Mouse (Mus musculus) embryonic facial prominence, embryonic 14.5 days (tissue): Measurements from ENCODE around the gene Slc26a1. TPM values are rescaled to one million over a fixed set of nuclear protein-coding genes. Genes with fewer than 3 reads are reported as not detected.

ENCODE experiments used
- ATAC-seq: fragments of 200-750 bp; cut with Nextera tagmentation; 2 replicates; pipeline ENCODE4 v1.8.0; 2017; ENCODE audit warnings: low read depth, moderate number of reproducible peaks, moderate TSS enrichment
- DNase-seq: peaks from one replicate; pipeline ENCODE4 v3.0.0-alpha.2; 2015; ENCODE audit warnings: low spot score
- H3K27ac ChIP-seq: fragments of 300-500 bp; sonication (generic); replicated peaks from 2 replicates; pipeline ENCODE4 v1.5.1; 2014; ENCODE audit warnings: low read depth, mild to moderate bottlenecking, low read length, moderate library complexity
- H3K27me3 ChIP-seq: fragments of 300-500 bp; sonication (generic); replicated peaks from 2 replicates; pipeline ENCODE4 v1.6.1; 2014; ENCODE audit warnings: low read length; ENCODE audit not compliant: control insufficient read depth, insufficient read depth
- H3K36me3 ChIP-seq: fragments of 300-500 bp; sonication (generic); 2 replicates; pipeline ENCODE4 v1.6.1; 2014; ENCODE audit warnings: low read length, mixed read lengths; ENCODE audit not compliant: control insufficient read depth, insufficient read depth
- H3K4me1 ChIP-seq: fragments of 300-500 bp; sonication (generic); 2 replicates; pipeline ENCODE4 v1.6.1; 2014; ENCODE audit warnings: antibody characterized with exemption, low read length; ENCODE audit not compliant: control insufficient read depth, insufficient read depth
- H3K4me2 ChIP-seq: fragments of 300-500 bp; sonication (generic); 2 replicates; pipeline ENCODE4 v1.6.1; 2014; ENCODE audit warnings: low read depth, mild to moderate bottlenecking, low read length, moderate library complexity, mixed read lengths
- H3K4me3 ChIP-seq: fragments of 300-500 bp; sonication (generic); 2 replicates; pipeline ENCODE4 v1.5.1; 2014; ENCODE audit warnings: low read depth, mild to moderate bottlenecking, low read length
- H3K9ac ChIP-seq: fragments of 300-500 bp; sonication (generic); 2 replicates; pipeline ENCODE4 v1.6.1; 2014; ENCODE audit warnings: low read depth, mild to moderate bottlenecking, low read length, moderate library complexity, mixed read lengths
- H3K9me3 ChIP-seq: fragments of 300-500 bp; sonication (generic); 2 replicates; pipeline ENCODE4 v1.6.1; 2016; ENCODE audit warnings: low read length; ENCODE audit not compliant: control insufficient read depth
- WGBS: fragments of 180-500 bp; shearing (Covaris S2); extraction: QIAGEN DNeasy Blood & Tissue Kit; methylation state at CpG from one replicate; pipeline ENCODE4 v1.1.7; 2014; 5-methylcytosine and 5-hydroxymethylcytosine counted together
- polyA plus RNA-seq: library from polyadenylated mRNA; unstranded; fragments of >200 nt; fragmentation: Nextera tagmentation; extraction: Ambion mirVana; gene quantifications from 2 replicates; pipeline ENCODE4 v1.2.1, GENCODE M21; 2014

Gene Slc26a1
- polyA plus RNA-seq, 1 experiment from 2014 or later = 1.2 TPM

- Histone ChIP-seq H3K4me1 (0 out of 2 replicates have a peak, but pooled peaks cover 6% of the 10 kb centered on the region), H3K27ac (no peak overlapping the region), H3K36me3 (0 out of 2 replicates have a peak, but pooled peaks cover 3% of the 10 kb centered on the region), H3K9me3 (no peaks in the 10 kb centered on the region), H3K4me2 (peak overlapping the region; percentile 64; the same call in 1 of the 2 replicates), H3K27me3 (no peaks in the 10 kb centered on the region), H3K9ac (no peak overlapping the region), H3K4me3 (no peak overlapping the region)
- DNase-seq = no peak
- ATAC-seq = no peak
- 84% methylated on average over 6 of the region's 6 CpGs for WGBS
These were observed 3.0 kb upstream of the Slc26a1 start for GRCm38 (mm10) chr5:108678296-108678854.

- WGBS = 5% methylated on average over 25 of the region's 25 CpGs
- H3K9ac ChIP-seq = peak overlapping the region; percentile 63
- H3K27me3 ChIP-seq = no peaks in the 10 kb centered on the region
- H3K4me2 ChIP-seq = peak overlapping the region; percentile 64
- 0 out of 2 replicates have a peak, but pooled peaks cover 2% of the 10 kb centered on the region for H3K36me3 ChIP-seq
- peak; percentile 86 for ATAC-seq
- 0 out of 2 replicates have a peak, but pooled peaks cover 6% of the 10 kb centered on the region for H3K4me1 ChIP-seq
- no peaks in the 10 kb centered on the region for H3K9me3 ChIP-seq
- H3K27ac ChIP-seq = peak overlapping the region; percentile 83
- DNase-seq = peak; percentile 92
- H3K4me3 ChIP-seq = peak overlapping the region; percentile 37
These were observed 2.4 kb upstream of the Slc26a1 start for GRCm38 (mm10) chr5:108677605-108678295.

GRCm38 (mm10) chr5:108676772-108677498, 1.6 kb upstream of the Slc26a1 start:
- DNase-seq (no peak), ATAC-seq (peak; percentile 24)
- H3K9ac ChIP-seq = peak overlapping the region; percentile 63
- WGBS = 20% methylated on average over 4 of the region's 5 CpGs
- H3K4me2 ChIP-seq = peak overlapping the region; percentile 64
- H3K4me1 ChIP-seq = 0 out of 2 replicates have a peak, but pooled peaks cover 6% of the 10 kb centered on the region
- peaks cover 10% of the 10 kb centered on the region; the same call in 1 of the 2 replicates for H3K36me3 ChIP-seq
- peak overlapping the region; percentile 83 for H3K27ac ChIP-seq
- no peaks in the 10 kb centered on the region for H3K27me3 ChIP-seq
- no peaks in the 10 kb centered on the region for H3K9me3 ChIP-seq
- peak overlapping the region; percentile 37 for H3K4me3 ChIP-seq

GRCm38 (mm10) chr5:108674624-108675023, 745 bp downstream of the Slc26a1 start:
- Histone ChIP-seq H3K27me3 (no peaks in the 10 kb centered on the region), H3K27ac (no peak overlapping the region), H3K4me1 (peaks cover 11% of the 10 kb centered on the region; the same call in 1 of the 2 replicates), H3K36me3 (peaks cover 17% of the 10 kb centered on the region; the same call in 1 of the 2 replicates), H3K4me2 (no peak overlapping the region), H3K9ac (no peak overlapping the region), H3K9me3 (no peaks in the 10 kb centered on the region), H3K4me3 (no peak overlapping the region)
- WGBS = 79% methylated on average over 2 of the region's 2 CpGs
- ATAC-seq (no peak), DNase-seq (no peak)

GRCm38 (mm10) chr5:108671757-108672156, 3.6 kb downstream of the Slc26a1 start:
- Histone ChIP-seq H3K4me2 (no peak overlapping the region), H3K27me3 (no peaks in the 10 kb centered on the region), H3K36me3 (peaks cover 17% of the 10 kb centered on the region; the same call in 1 of the 2 replicates), H3K9ac (no peak overlapping the region), H3K4me3 (no peak overlapping the region), H3K9me3 (no peaks in the 10 kb centered on the region), H3K27ac (no peak overlapping the region), H3K4me1 (peaks cover 13% of the 10 kb centered on the region; the same call in 1 of the 2 replicates)
- ATAC-seq (no peak), DNase-seq (no peak)
- WGBS = 93% methylated on average over 10 of the region's 12 CpGs

GRCm38 (mm10) chr5:108670785-108671184, 4.6 kb downstream of the Slc26a1 start:
- Histone ChIP-seq H3K4me3 (no peak overlapping the region), H3K36me3 (peaks cover 17% of the 10 kb centered on the region; the same call in 1 of the 2 replicates), H3K27me3 (no peaks in the 10 kb centered on the region), H3K4me1 (peaks cover 13% of the 10 kb centered on the region; the same call in 1 of the 2 replicates), H3K27ac (no peak overlapping the region), H3K9me3 (no peaks in the 10 kb centered on the region), H3K9ac (no peak overlapping the region), H3K4me2 (no peak overlapping the region)
- DNase-seq (no peak), ATAC-seq (no peak)

- H3K4me2 ChIP-seq = peak overlapping the region; percentile 78
- peaks cover 13% of the 10 kb centered on the region; the same call in 1 of the 2 replicates for H3K4me1 ChIP-seq
- no peaks in the 10 kb centered on the region for H3K27me3 ChIP-seq
- no peaks in the 10 kb centered on the region for H3K9me3 ChIP-seq
- peak overlapping the region; percentile 53 for H3K4me3 ChIP-seq
- peak overlapping the region; percentile 88; the same call in 1 of the 2 replicates for H3K27ac ChIP-seq
- peak overlapping the region; percentile 76; the same call in 1 of the 2 replicates for H3K9ac ChIP-seq
- ATAC-seq (no peak), DNase-seq (no peak)
- peaks cover 17% of the 10 kb centered on the region; the same call in 1 of the 2 replicates for H3K36me3 ChIP-seq
- WGBS = 78% methylated on average over 9 of the region's 9 CpGs
These were observed 5.4 kb downstream of the Slc26a1 start for GRCm38 (mm10) chr5:108669986-108670385.
